Mouse (Mus musculus): ENCODE measurements around the gene Aamp. TPM values are rescaled to one million over a fixed set of nuclear protein-coding genes. Genes with fewer than 3 reads are reported as not detected.
"Not testable (repeated sequence)": the region's sequence is repeated elsewhere in the genome, so short reads cannot be mapped to it uniquely, and the experiment has no call there.

The Aamp gene
- polyA plus RNA-seq (2016; fragmentation: Nextera tagmentation; extraction: Ambion mirVana) = 259 and 262 TPM in 2 replicates

GRCm38 (mm10) chr1:74284543-74285160, at the start of gene Aamp, which contains the start of gene Pnkd:
Gene Aamp (minus strand): TSS chr1:74284738.
Gene Pnkd (plus strand): TSS chr1:74284930.
- H3K4me1 ChIP-seq = peaks cover 36% of the 10 kb centered on the region
- H3K27ac ChIP-seq (replicated peaks) = peak within 1 kb of the TSS; percentile 86
- H3K9me3 ChIP-seq = no peaks in the 10 kb centered on the region
- H3K27me3 ChIP-seq (replicated peaks; ENCODE audit: low read depth, poor library complexity, severe bottlenecking) = no peaks in the 10 kb centered on the region
- under 1% methylated on average over 56 of the region's 56 CpGs for WGBS
- H3K36me3 ChIP-seq (replicated peaks) = peaks cover 60% of the 10 kb centered on the region
- H3K4me3 ChIP-seq = peak within 1 kb of the TSS; percentile 84
- DNase-seq (ENCODE audit: low spot score) = peak; percentile 100

- Histone ChIP-seq H3K4me3 (peak overlapping the region; percentile 66), H3K36me3 (replicated peaks) (peaks cover 8% of the 10 kb centered on the region), H3K27me3 (replicated peaks; ENCODE audit: low read depth, poor library complexity, severe bottlenecking) (no peaks in the 10 kb centered on the region), H3K4me1 (peaks cover 56% of the 10 kb centered on the region), H3K27ac (replicated peaks) (peak overlapping the region; percentile 86), H3K9me3 (no peaks in the 10 kb centered on the region)
- no peak for DNase-seq (ENCODE audit: low spot score)
- WGBS = 3% methylated on average over 9 of the region's 9 CpGs
These were observed 48.4 kb upstream of the Aamp start for GRCm38 (mm10) chr1:74332930-74333329.

- peak; percentile 97 for DNase-seq (ENCODE audit: low spot score)
- WGBS = under 1% methylated on average over 36 of the region's 36 CpGs
- H3K27ac ChIP-seq (replicated peaks) = peak overlapping the region; percentile 86
These were observed 47.8 kb upstream of the Aamp start for GRCm38 (mm10) chr1:74332241-74332763.

GRCm38 (mm10) chr1:74331046-74331681, 46.6 kb upstream of the Aamp start:
- Histone ChIP-seq H3K36me3 (replicated peaks) (peaks cover 2% of the 10 kb centered on the region), H3K4me1 (peaks cover 49% of the 10 kb centered on the region), H3K9me3 (no peaks in the 10 kb centered on the region), H3K27ac (replicated peaks) (peak overlapping the region; percentile 57), H3K27me3 (replicated peaks; ENCODE audit: low read depth, poor library complexity, severe bottlenecking) (no peaks in the 10 kb centered on the region), H3K4me3 (no peak overlapping the region)
- WGBS = 84% methylated on average over 4 of the region's 4 CpGs
- DNase-seq (ENCODE audit: low spot score) = no peak

More at GRCm38 (mm10) chr1:74332241-74332763, 47.8 kb upstream of the Aamp start:
- H3K36me3 ChIP-seq (replicated peaks) = peaks cover 8% of the 10 kb centered on the region
- peak overlapping the region; percentile 66 for H3K4me3 ChIP-seq
- no peaks in the 10 kb centered on the region for H3K27me3 ChIP-seq (replicated peaks; ENCODE audit: low read depth, poor library complexity, severe bottlenecking)
- H3K9me3 ChIP-seq = no peaks in the 10 kb centered on the region
- H3K4me1 ChIP-seq = peaks cover 53% of the 10 kb centered on the region

GRCm38 (mm10) chr1:74329899-74330431, 45.4 kb upstream of the Aamp start:
- 86% methylated on average over 7 of the region's 7 CpGs for WGBS
- DNase-seq (ENCODE audit: low spot score) = no peak

GRCm38 (mm10) chr1:74326916-74327315, 42.4 kb upstream of the Aamp start:
- not testable (repeated sequence) for DNase-seq (ENCODE audit: low spot score); H3K36me3 ChIP-seq (replicated peaks); H3K4me3 ChIP-seq; H3K27me3 ChIP-seq (replicated peaks; ENCODE audit: low read depth, poor library complexity, severe bottlenecking); H3K9me3 ChIP-seq; H3K27ac ChIP-seq (replicated peaks)
- H3K4me1 ChIP-seq = peaks cover 18% of the 10 kb centered on the region
- 67% methylated on average over 2 of the region's 2 CpGs for WGBS

More at GRCm38 (mm10) chr1:74329899-74330431, 45.4 kb upstream of the Aamp start:
- no peaks in the 10 kb centered on the region for H3K9me3 ChIP-seq
- peaks cover 43% of the 10 kb centered on the region for H3K4me1 ChIP-seq
- no peaks in the 10 kb centered on the region; the same call in 1 of the 2 replicates for H3K36me3 ChIP-seq (replicated peaks)
- H3K27ac ChIP-seq (replicated peaks) = no peak overlapping the region
- H3K4me3 ChIP-seq = no peak overlapping the region
- H3K27me3 ChIP-seq (replicated peaks; ENCODE audit: low read depth, poor library complexity, severe bottlenecking) = no peaks in the 10 kb centered on the region

- Histone ChIP-seq H3K27ac (replicated peaks) (no peak overlapping the region), H3K4me1 (0 out of 2 replicates have a peak, but pooled peaks cover 5% of the 10 kb centered on the region), H3K9me3 (no peaks in the 10 kb centered on the region), H3K36me3 (replicated peaks) (no peaks in the 10 kb centered on the region), H3K27me3 (replicated peaks; ENCODE audit: low read depth, poor library complexity, severe bottlenecking) (no peaks in the 10 kb centered on the region), H3K4me3 (no peak overlapping the region)
- DNase-seq (ENCODE audit: low spot score) = no peak
- WGBS = 85% methylated on average over 3 of the region's 3 CpGs
These were observed 36.9 kb upstream of the Aamp start for GRCm38 (mm10) chr1:74321396-74321795.

GRCm38 (mm10) chr1:74318711-74319110, 34.2 kb upstream of the Aamp start:
- no peak overlapping the region for H3K27ac ChIP-seq (replicated peaks)
- no peaks in the 10 kb centered on the region for H3K36me3 ChIP-seq (replicated peaks)
- DNase-seq (ENCODE audit: low spot score) = no peak
- no peaks in the 10 kb centered on the region for H3K27me3 ChIP-seq (replicated peaks; ENCODE audit: low read depth, poor library complexity, severe bottlenecking)
- 0 out of 2 replicates have a peak, but pooled peaks cover 5% of the 10 kb centered on the region for H3K4me1 ChIP-seq
- WGBS = 87% methylated on average over 3 of the region's 3 CpGs
- H3K9me3 ChIP-seq = no peaks in the 10 kb centered on the region
- H3K4me3 ChIP-seq = no peak overlapping the region

GRCm38 (mm10) chr1:74316114-74316827, 31.7 kb upstream of the Aamp start:
- WGBS = 80% methylated on average over 4 of the region's 4 CpGs
- no peak overlapping the region for H3K27ac ChIP-seq (replicated peaks)
- 0 out of 2 replicates have a peak, but pooled peaks cover 5% of the 10 kb centered on the region for H3K4me1 ChIP-seq
- H3K9me3 ChIP-seq = no peaks in the 10 kb centered on the region
- H3K27me3 ChIP-seq (replicated peaks; ENCODE audit: low read depth, poor library complexity, severe bottlenecking) = no peaks in the 10 kb centered on the region
- no peak for DNase-seq (ENCODE audit: low spot score)
- H3K36me3 ChIP-seq (replicated peaks) = no peaks in the 10 kb centered on the region
- H3K4me3 ChIP-seq = no peak overlapping the region

GRCm38 (mm10) chr1:74314796-74315195, 30.3 kb upstream of the Aamp start:
- Histone ChIP-seq H3K27me3 (replicated peaks; ENCODE audit: low read depth, poor library complexity, severe bottlenecking) (no peaks in the 10 kb centered on the region), H3K4me3 (no peak overlapping the region), H3K9me3 (no peaks in the 10 kb centered on the region), H3K27ac (replicated peaks) (no peak overlapping the region), H3K36me3 (replicated peaks) (no peaks in the 10 kb centered on the region), H3K4me1 (peaks cover 8% of the 10 kb centered on the region)
- 90% methylated on average over 3 of the region's 3 CpGs for WGBS
- no peak for DNase-seq (ENCODE audit: low spot score)

GRCm38 (mm10) chr1:74313049-74313692, 28.6 kb upstream of the Aamp start:
- Histone ChIP-seq H3K9me3 (no peaks in the 10 kb centered on the region), H3K4me3 (no peak overlapping the region), H3K27me3 (replicated peaks; ENCODE audit: low read depth, poor library complexity, severe bottlenecking) (no peaks in the 10 kb centered on the region), H3K4me1 (peaks cover 19% of the 10 kb centered on the region), H3K36me3 (replicated peaks) (no peaks in the 10 kb centered on the region), H3K27ac (replicated peaks) (no peak overlapping the region)
- DNase-seq (ENCODE audit: low spot score) = peak; percentile 57
- WGBS = 9% methylated on average over 3 of the region's 3 CpGs

- Histone ChIP-seq H3K27me3 (replicated peaks; ENCODE audit: low read depth, poor library complexity, severe bottlenecking) (no peaks in the 10 kb centered on the region), H3K4me1 (peaks cover 21% of the 10 kb centered on the region), H3K9me3 (no peaks in the 10 kb centered on the region), H3K36me3 (replicated peaks) (no peaks in the 10 kb centered on the region), H3K4me3 (no peak overlapping the region), H3K27ac (replicated peaks) (0 out of 2 replicates have a peak overlapping the region, but pooled peaks have one; percentile 40)
- peak; percentile 21 for DNase-seq (ENCODE audit: low spot score)
- WGBS = 42% methylated on average over 3 of the region's 3 CpGs
These were observed 25.2 kb upstream of the Aamp start for GRCm38 (mm10) chr1:74309767-74310166.

Measured in embryonic facial prominence, embryonic 10.5 days (tissue).